Mouse (Mus musculus) spleen, postnatal 4 days (tissue): Measurements from ENCODE around the gene Hs6st2.

Experiments
- DNase-seq, 2 experiments: peaks; one replicate each; pipeline ENCODE4 v3.0.0; 2022; ENCODE audit warnings: low spot score in 2 of 2

Hs6st2 gene

GRCm38 (mm10) chrX:51681756-51682155 is at the start of gene Hs6st2:
TSS of gene Hs6st2 (minus strand) at chrX:51681856.
- no peak for DNase-seq

GRCm38 (mm10) chrX:51714086-51714745 is 32.6 kb upstream of the Hs6st2 start:
- no peak for DNase-seq

- no peak for DNase-seq
Observed at GRCm38 (mm10) chrX:51712996-51713395, 31.3 kb upstream of the Hs6st2 start.

- no peak for DNase-seq
Observed at GRCm38 (mm10) chrX:51702823-51703222, 21.2 kb upstream of the Hs6st2 start.

- DNase-seq = no peak
Observed at GRCm38 (mm10) chrX:51699079-51699478, 17.4 kb upstream of the Hs6st2 start.

- DNase-seq = no peak
Observed at GRCm38 (mm10) chrX:51686048-51686949, 4.6 kb upstream of the Hs6st2 start.

- DNase-seq = no peak
Observed at GRCm38 (mm10) chrX:51684336-51685056, 2.8 kb upstream of the Hs6st2 start.

- DNase-seq = peak in 1 of 2 experiments; percentile 62
Observed at GRCm38 (mm10) chrX:51681170-51681667, 437 bp downstream of the Hs6st2 start.

GRCm38 (mm10) chrX:51680428-51681169 is 1.1 kb downstream of the Hs6st2 start:
- DNase-seq = peak in 1 of 2 experiments; percentile 63

- peak in 1 of 2 experiments; percentile 59 for DNase-seq
Observed at GRCm38 (mm10) chrX:51679601-51680427, 1.8 kb downstream of the Hs6st2 start.

GRCm38 (mm10) chrX:51658236-51658635 is 23.4 kb downstream of the Hs6st2 start:
- no peak for DNase-seq

GRCm38 (mm10) chrX:51642661-51643257 is 38.9 kb downstream of the Hs6st2 start:
- DNase-seq = no peak

- DNase-seq = no peak
Observed at GRCm38 (mm10) chrX:51635756-51636155, 45.9 kb downstream of the Hs6st2 start.

GRCm38 (mm10) chrX:51631376-51631775 is 50.3 kb downstream of the Hs6st2 start:
- no peak for DNase-seq

- no peak for DNase-seq
Observed at GRCm38 (mm10) chrX:51614384-51615004, 67.2 kb downstream of the Hs6st2 start.

GRCm38 (mm10) chrX:51610743-51611142 is 70.9 kb downstream of the Hs6st2 start:
- DNase-seq = no peak

GRCm38 (mm10) chrX:51606231-51606863 is 75.3 kb downstream of the Hs6st2 start:
- no peak for DNase-seq

GRCm38 (mm10) chrX:51592751-51593150 is 88.9 kb downstream of the Hs6st2 start:
- no peak for DNase-seq

GRCm38 (mm10) chrX:51590448-51591010 is 91.1 kb downstream of the Hs6st2 start:
- no peak for DNase-seq
